Mouse (Mus musculus): ENCODE measurements at regions not wholly inside any gene's neighbourhood (a gene's known extent, or its start where the extent isn't known, plus 50 kb on each side); places are given as distances from the start of the nearest gene placed in this dataset.

DNA sequence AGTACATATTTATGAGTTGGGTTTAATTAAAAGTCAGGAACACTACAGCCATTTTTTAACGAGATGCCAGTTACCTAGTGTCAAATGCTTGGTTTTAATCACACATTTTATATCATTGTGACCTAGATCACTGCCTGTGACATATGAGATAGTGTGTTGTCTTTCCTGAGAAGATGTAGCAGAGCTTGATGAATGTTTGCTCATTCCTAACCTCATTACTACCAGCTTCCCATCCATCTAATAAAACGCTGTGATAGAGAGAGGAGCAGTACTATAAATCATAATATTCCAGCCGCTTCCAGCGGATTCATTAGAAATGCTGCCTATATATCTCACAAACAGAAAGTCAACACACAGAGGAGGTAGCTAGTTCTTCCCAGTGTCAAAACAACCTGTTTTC lies 163.6 kb downstream of the Aldoart1 start:
- WGBS, result 80% methylated on average over 4 of the region's 4 CpGs
- Histone ChIP-seq H3K4me1 (replicated peaks; ENCODE audit: control insufficient read depth, insufficient read depth, low read length) (no peaks in the 10 kb centered on the region), H3K27me3 (ENCODE audit: control insufficient read depth, insufficient read depth, low read length) (no peaks in the 10 kb centered on the region), H3K4me2 (replicated peaks) (no peak overlapping the region), H3K9me3 (ENCODE audit: control insufficient read depth, low read length) (no peaks in the 10 kb centered on the region), H3K9ac (no peak overlapping the region), H3K27ac (no peak overlapping the region), H3K4me3 (replicated peaks; ENCODE audit: low read length) (no peak overlapping the region), H3K36me3 (replicated peaks; ENCODE audit: control insufficient read depth, insufficient read depth) (no peaks in the 10 kb centered on the region)
- DNase-seq (ENCODE audit: low spot score) (no peak), ATAC-seq (ENCODE audit: low FRiP score) (no peak)

DNA sequence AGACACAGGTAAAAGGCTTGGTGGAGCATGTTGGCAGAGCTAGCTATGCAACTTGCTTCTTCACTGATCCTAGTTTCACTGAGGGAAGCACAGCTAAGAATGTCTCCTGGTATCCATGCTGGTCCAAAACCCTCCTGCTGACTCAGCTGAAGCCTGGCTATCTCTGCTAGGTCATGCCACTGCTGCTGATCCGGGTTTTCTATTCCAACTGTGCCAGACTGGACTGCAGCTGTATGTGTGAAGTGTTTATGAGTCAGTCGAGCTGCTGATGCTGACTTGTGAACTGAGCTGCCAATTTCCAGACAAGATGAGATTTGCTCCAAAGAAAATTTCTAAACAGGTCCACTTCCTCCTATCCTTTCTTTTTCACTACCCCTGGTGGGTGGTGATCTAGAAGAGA lies 178.4 kb downstream of the Aldoart1 start:
- DNase-seq (ENCODE audit: low spot score) (no peak), ATAC-seq (ENCODE audit: low FRiP score) (no peak)
- WGBS, result 82% methylated on average over 2 of the region's 2 CpGs
- H3K4me2 ChIP-seq (replicated peaks), result no peak overlapping the region
- no peaks in the 10 kb centered on the region for H3K36me3 ChIP-seq (replicated peaks; ENCODE audit: control insufficient read depth, insufficient read depth)
- no peak overlapping the region for H3K9ac ChIP-seq
- H3K4me3 ChIP-seq (replicated peaks; ENCODE audit: low read length), result no peak overlapping the region
- H3K4me1 ChIP-seq (replicated peaks; ENCODE audit: control insufficient read depth, insufficient read depth, low read length), result no peaks in the 10 kb centered on the region
- no peaks in the 10 kb centered on the region for H3K27me3 ChIP-seq (ENCODE audit: control insufficient read depth, insufficient read depth, low read length)
- H3K27ac ChIP-seq, result no peak overlapping the region
- H3K9me3 ChIP-seq (ENCODE audit: control insufficient read depth, low read length), result no peaks in the 10 kb centered on the region

DNA sequence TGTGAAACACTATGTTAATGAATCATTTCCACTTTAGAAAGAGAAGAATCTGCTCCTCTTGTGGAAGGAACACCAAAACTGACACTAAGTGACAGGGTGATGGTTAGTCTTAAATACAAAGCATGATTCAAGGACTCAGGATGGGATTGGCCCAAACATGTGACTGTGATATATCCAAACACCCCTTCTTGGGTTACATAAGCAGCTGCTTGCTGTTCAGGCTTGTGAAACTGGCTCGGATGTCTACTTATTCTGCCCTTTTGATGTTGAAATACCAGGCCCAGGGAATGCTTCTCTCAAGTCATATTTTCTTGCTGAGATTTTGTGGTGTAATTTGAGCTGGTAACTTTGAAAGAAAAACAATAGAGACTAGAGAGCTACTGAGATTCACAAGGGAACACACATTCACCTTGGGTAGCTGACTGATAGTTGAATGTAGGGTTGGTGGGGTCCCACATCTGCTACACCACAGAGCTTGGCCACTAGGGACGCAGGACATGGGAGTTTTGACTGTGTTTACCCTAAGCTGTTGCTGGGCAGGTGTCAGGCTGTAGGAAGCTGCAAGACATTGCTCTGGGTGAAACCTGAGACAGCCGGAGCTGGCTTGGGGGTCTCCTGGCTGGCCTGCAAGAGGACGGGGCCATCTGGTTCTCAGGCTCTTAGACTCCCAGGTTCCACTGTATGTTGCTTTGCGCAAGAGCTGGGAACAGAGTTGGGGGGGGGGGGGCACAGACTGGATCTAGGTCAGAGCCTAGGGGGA lies 180.6 kb downstream of the Aldoart1 start:
- Histone ChIP-seq H3K27ac (no peak overlapping the region), H3K9me3 (ENCODE audit: control insufficient read depth, low read length) (no peaks in the 10 kb centered on the region), H3K27me3 (ENCODE audit: control insufficient read depth, insufficient read depth, low read length) (no peaks in the 10 kb centered on the region), H3K9ac (no peak overlapping the region), H3K4me2 (replicated peaks) (no peak overlapping the region), H3K4me3 (replicated peaks; ENCODE audit: low read length) (no peak overlapping the region), H3K4me1 (replicated peaks; ENCODE audit: control insufficient read depth, insufficient read depth, low read length) (no peaks in the 10 kb centered on the region), H3K36me3 (replicated peaks; ENCODE audit: control insufficient read depth, insufficient read depth) (no peaks in the 10 kb centered on the region)
- DNase-seq (ENCODE audit: low spot score) (no peak), ATAC-seq (ENCODE audit: low FRiP score) (no peak)
- 76% methylated on average over 5 of the region's 5 CpGs for WGBS

DNA sequence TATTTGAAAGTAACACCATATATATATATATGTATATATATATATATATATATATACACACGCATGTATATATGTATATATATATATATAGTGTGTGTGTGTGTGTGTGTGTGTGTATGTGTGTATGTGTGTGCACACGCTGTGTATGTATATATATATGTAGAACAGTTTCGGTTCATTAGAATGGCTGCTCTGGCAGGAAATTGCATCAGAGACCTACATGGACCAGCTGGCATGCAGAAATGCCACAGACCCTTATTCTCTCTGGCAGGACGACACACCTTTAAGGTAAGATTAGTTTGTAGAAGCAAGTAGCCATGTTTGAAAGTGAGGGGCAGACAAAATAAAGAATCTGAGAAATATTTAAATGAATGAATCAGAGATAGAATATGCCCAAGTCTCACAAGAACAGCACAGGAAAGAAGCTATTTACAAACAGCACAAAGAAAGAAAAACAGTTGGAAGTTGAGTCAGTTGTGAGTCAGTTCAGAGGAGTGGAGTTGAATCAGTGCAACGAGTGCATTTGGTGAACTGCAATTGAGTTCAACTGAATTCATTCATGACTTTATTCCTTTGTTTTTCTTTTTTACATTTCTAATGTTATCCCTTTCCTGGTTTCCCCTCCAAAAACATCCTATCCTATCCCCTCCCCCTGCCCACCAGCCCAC lies 182.5 kb downstream of the Aldoart1 start:
- no peak overlapping the region for H3K9ac ChIP-seq
- no peaks in the 10 kb centered on the region for H3K36me3 ChIP-seq (replicated peaks; ENCODE audit: control insufficient read depth, insufficient read depth)
- H3K4me1 ChIP-seq (replicated peaks; ENCODE audit: control insufficient read depth, insufficient read depth, low read length), result no peaks in the 10 kb centered on the region
- no peaks in the 10 kb centered on the region for H3K27me3 ChIP-seq (ENCODE audit: control insufficient read depth, insufficient read depth, low read length)
- ATAC-seq (ENCODE audit: low FRiP score) (no peak), DNase-seq (ENCODE audit: low spot score) (no peak)
- 91% methylated on average over 5 of the region's 5 CpGs for WGBS
- no peak overlapping the region for H3K27ac ChIP-seq
- H3K4me3 ChIP-seq (replicated peaks; ENCODE audit: low read length), result no peak overlapping the region
- H3K9me3 ChIP-seq (ENCODE audit: control insufficient read depth, low read length), result no peaks in the 10 kb centered on the region
- no peak overlapping the region for H3K4me2 ChIP-seq (replicated peaks)

DNA sequence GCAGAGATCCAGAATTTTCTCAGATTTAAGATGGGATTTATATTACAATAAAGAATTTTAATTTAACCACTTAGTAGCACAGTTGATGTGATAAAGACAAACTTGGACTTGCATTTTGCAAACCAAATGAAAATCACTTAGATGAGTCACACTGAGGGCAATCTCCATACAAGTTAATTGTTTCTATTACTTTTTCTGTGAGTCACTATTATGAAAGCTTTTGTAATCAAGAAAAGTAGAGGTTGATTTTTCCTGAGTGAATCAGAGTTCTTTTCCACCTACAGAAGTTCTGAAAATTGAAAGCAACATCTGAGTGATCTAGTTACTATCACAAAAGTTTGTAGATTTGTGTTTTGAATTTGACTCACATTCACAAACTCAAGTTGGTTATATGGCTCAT lies 188.1 kb downstream of the Aldoart1 start:
- Histone ChIP-seq H3K27ac (no peak overlapping the region), H3K4me3 (replicated peaks; ENCODE audit: low read length) (no peak overlapping the region), H3K9me3 (ENCODE audit: control insufficient read depth, low read length) (no peaks in the 10 kb centered on the region), H3K9ac (no peak overlapping the region), H3K27me3 (ENCODE audit: control insufficient read depth, insufficient read depth, low read length) (no peaks in the 10 kb centered on the region), H3K36me3 (replicated peaks; ENCODE audit: control insufficient read depth, insufficient read depth) (no peaks in the 10 kb centered on the region), H3K4me2 (replicated peaks) (no peak overlapping the region), H3K4me1 (replicated peaks; ENCODE audit: control insufficient read depth, insufficient read depth, low read length) (no peaks in the 10 kb centered on the region)
- DNase-seq (ENCODE audit: low spot score), result no peak
- ATAC-seq (ENCODE audit: low FRiP score), result no peak

DNA sequence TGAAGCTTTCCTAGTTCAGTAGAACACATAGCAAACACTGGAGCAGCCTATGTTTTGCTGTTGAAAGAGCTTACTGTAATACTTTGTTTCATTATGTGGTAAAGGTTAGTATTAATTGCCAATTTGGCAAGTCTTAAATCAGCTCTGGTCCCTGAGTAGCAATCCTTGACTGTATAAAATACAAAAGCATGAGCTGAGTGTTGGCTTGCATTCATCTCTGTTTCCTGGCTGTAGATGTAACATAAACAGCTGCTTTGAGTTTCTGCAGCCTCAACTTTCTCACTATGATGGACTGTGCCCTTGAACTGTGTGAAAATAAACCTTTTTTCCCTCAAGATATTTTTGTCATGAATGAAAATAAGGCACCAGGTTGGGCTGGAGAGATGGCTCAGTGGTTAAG lies 190.0 kb downstream of the Aldoart1 start:
- no peak overlapping the region for H3K9ac ChIP-seq
- H3K4me2 ChIP-seq (replicated peaks), result no peak overlapping the region
- H3K4me3 ChIP-seq (replicated peaks; ENCODE audit: low read length), result no peak overlapping the region
- DNase-seq (ENCODE audit: low spot score), result no peak
- H3K36me3 ChIP-seq (replicated peaks; ENCODE audit: control insufficient read depth, insufficient read depth), result no peaks in the 10 kb centered on the region
- no peak for ATAC-seq (ENCODE audit: low FRiP score)
- no peaks in the 10 kb centered on the region for H3K27me3 ChIP-seq (ENCODE audit: control insufficient read depth, insufficient read depth, low read length)
- no peaks in the 10 kb centered on the region for H3K9me3 ChIP-seq (ENCODE audit: control insufficient read depth, low read length)
- no peak overlapping the region for H3K27ac ChIP-seq
- H3K4me1 ChIP-seq (replicated peaks; ENCODE audit: control insufficient read depth, insufficient read depth, low read length), result no peaks in the 10 kb centered on the region

DNA sequence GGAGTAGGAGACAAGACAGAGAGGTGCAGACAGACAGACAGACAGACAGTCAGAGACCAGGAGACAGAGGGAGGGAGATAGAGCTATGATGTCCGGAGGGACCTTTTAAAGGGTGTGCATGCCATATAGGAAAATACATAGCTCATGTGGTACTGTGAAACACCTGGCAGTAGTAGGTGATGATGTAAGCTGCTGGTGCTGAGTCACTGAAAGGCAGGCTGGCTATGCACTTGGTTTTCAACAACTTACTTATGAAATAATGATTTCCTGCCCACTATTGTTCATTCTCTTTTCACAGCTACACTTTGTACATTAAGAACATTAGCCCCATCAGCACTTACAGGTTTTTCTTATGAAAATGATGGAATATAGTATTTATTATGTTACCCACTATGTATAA lies 196.2 kb downstream of the Aldoart1 start:
- no peaks in the 10 kb centered on the region for H3K9me3 ChIP-seq (ENCODE audit: control insufficient read depth, low read length)
- no peak overlapping the region for H3K4me2 ChIP-seq (replicated peaks)
- H3K27ac ChIP-seq, result no peak overlapping the region
- ATAC-seq (ENCODE audit: low FRiP score) (no peak), DNase-seq (ENCODE audit: low spot score) (no peak)
- H3K4me3 ChIP-seq (replicated peaks; ENCODE audit: low read length), result no peak overlapping the region
- 96% methylated on average over 1 of the region's 1 CpGs for WGBS
- no peaks in the 10 kb centered on the region for H3K36me3 ChIP-seq (replicated peaks; ENCODE audit: control insufficient read depth, insufficient read depth)
- H3K27me3 ChIP-seq (ENCODE audit: control insufficient read depth, insufficient read depth, low read length), result no peaks in the 10 kb centered on the region
- no peaks in the 10 kb centered on the region for H3K4me1 ChIP-seq (replicated peaks; ENCODE audit: control insufficient read depth, insufficient read depth, low read length)
- no peak overlapping the region for H3K9ac ChIP-seq

DNA sequence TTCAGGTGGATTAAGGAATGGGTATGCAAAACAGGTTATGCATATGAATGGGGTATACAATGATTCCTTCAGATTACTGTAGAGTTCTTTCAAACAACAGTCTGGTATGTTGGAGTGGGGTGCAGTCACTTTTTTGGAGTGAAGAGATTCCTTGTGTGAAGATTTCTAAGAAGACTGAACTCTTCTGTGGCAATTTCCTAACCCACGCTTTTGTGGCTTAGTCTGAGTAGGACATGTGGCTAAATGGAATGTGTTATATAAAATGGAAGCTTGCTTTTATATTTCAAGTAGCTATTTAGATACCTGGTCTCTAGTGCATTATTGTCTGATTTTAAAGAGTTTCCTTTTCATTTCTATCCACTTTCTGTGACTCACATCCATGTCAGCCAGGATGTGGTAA lies 205.3 kb downstream of the Aldoart1 start:
- Histone ChIP-seq H3K4me3 (replicated peaks; ENCODE audit: low read length) (no peak overlapping the region), H3K36me3 (replicated peaks; ENCODE audit: control insufficient read depth, insufficient read depth) (no peaks in the 10 kb centered on the region), H3K27ac (no peak overlapping the region), H3K9ac (no peak overlapping the region), H3K4me1 (replicated peaks; ENCODE audit: control insufficient read depth, insufficient read depth, low read length) (no peaks in the 10 kb centered on the region), H3K4me2 (replicated peaks) (no peak overlapping the region), H3K9me3 (ENCODE audit: control insufficient read depth, low read length) (no peaks in the 10 kb centered on the region), H3K27me3 (ENCODE audit: control insufficient read depth, insufficient read depth, low read length) (no peaks in the 10 kb centered on the region)
- DNase-seq (ENCODE audit: low spot score), result no peak
- WGBS, result 70% methylated on average over 1 of the region's 1 CpGs
- ATAC-seq (ENCODE audit: low FRiP score), result no peak

DNA sequence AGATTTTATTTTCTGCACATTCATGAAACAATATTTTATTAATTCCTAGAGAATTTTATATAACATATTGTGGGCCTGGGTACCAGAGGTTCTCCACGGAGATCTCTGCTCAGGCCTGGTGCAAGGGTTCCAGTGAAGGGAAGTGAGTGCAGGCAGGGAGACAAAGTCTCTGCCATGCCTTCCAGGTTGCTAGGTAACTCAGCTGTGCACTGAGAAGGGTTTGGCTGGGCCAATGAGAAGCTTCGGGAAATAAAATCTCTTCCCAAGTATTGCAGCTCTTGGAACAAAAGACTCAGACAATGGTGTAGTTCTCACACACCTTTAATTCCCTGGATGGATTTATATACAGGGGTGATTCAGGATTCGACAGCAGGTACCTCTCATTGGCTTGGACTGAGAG lies 223.0 kb downstream of the Aldoart1 start:
- Histone ChIP-seq H3K4me3 (replicated peaks; ENCODE audit: low read length) (no peak overlapping the region), H3K4me1 (replicated peaks; ENCODE audit: control insufficient read depth, insufficient read depth, low read length) (no peaks in the 10 kb centered on the region), H3K9me3 (ENCODE audit: control insufficient read depth, low read length) (no peaks in the 10 kb centered on the region), H3K27me3 (ENCODE audit: control insufficient read depth, insufficient read depth, low read length) (no peaks in the 10 kb centered on the region), H3K27ac (no peak overlapping the region), H3K9ac (no peak overlapping the region), H3K4me2 (replicated peaks) (no peak overlapping the region), H3K36me3 (replicated peaks; ENCODE audit: control insufficient read depth, insufficient read depth) (no peaks in the 10 kb centered on the region)
- no peak for ATAC-seq (ENCODE audit: low FRiP score)
- DNase-seq (ENCODE audit: low spot score), result no peak
- 30% methylated on average over 3 of the region's 3 CpGs for WGBS

Measured in hindbrain, embryonic 14.5 days (tissue).